Mouse (Mus musculus) heart, postnatal 0 days (tissue): ENCODE measurements around the gene Ifit2. TPM values are rescaled to one million over a fixed set of nuclear protein-coding genes. Genes with fewer than 3 reads are reported as not detected.

ENCODE experiments used
- ATAC-seq: fragments of 200-750 bp; cut with Nextera tagmentation; 2 replicates; pipeline ENCODE4 v1.8.0; 2017; ENCODE audit warnings: low read depth, moderate number of reproducible peaks, moderate library complexity; ENCODE audit not compliant: insufficient read depth
- DNase-seq: peaks from one replicate; pipeline ENCODE4 v3.0.0-alpha.2; 2016; ENCODE audit warnings: low spot score
- H3K27ac ChIP-seq: fragments of 300-500 bp; sonication (generic); 2 replicates; pipeline ENCODE4 v1.5.1; 2014; ENCODE audit warnings: low read depth, mild to moderate bottlenecking
- H3K27me3 ChIP-seq: fragments of 300-500 bp; sonication (generic); 2 replicates; pipeline ENCODE4 v1.6.1; 2014; ENCODE audit warnings: low read length, mixed read lengths; ENCODE audit not compliant: control insufficient read depth, insufficient read depth
- H3K36me3 ChIP-seq: fragments of 300-500 bp; sonication (generic); replicated peaks from 2 replicates; pipeline ENCODE4 v1.6.1; 2014; ENCODE audit warnings: low read length, mixed read lengths; ENCODE audit not compliant: control insufficient read depth, insufficient read depth
- H3K4me1 ChIP-seq: fragments of 300-500 bp; sonication (generic); 2 replicates; pipeline ENCODE4 v1.6.1; 2014; ENCODE audit warnings: antibody characterized with exemption; ENCODE audit not compliant: control insufficient read depth, insufficient read depth
- H3K4me2 ChIP-seq: fragments of 300-500 bp; sonication (generic); 2 replicates; pipeline ENCODE4 v1.6.1; 2014; ENCODE audit warnings: low read depth, mild to moderate bottlenecking, low read length, moderate library complexity
- H3K4me3 ChIP-seq: fragments of 300-500 bp; sonication (generic); 2 replicates; pipeline ENCODE4 v1.5.1; 2014; ENCODE audit warnings: low read depth, low read length
- H3K9ac ChIP-seq: fragments of 300-500 bp; sonication (generic); replicated peaks from 2 replicates; pipeline ENCODE4 v1.6.1; 2014; ENCODE audit warnings: low read depth, low read length, mixed read lengths
- H3K9me3 ChIP-seq: fragments of 300-500 bp; sonication (generic); replicated peaks from 2 replicates; pipeline ENCODE4 v1.6.1; 2016; ENCODE audit warnings: low read length; ENCODE audit not compliant: control insufficient read depth
- CTCF ChIP-seq: IDR thresholded peaks from 2 replicates; pipeline ENCODE4 v1.5.1; 2016; ENCODE audit warnings: antibody characterized with exemption, control low read depth, low read depth
- EP300 ChIP-seq: IDR thresholded peaks from 2 replicates; pipeline ENCODE4 v1.6.1; 2016; ENCODE audit warnings: antibody characterized with exemption, low read depth
- whole genome bisulfite sequencing: fragments of 180-500 bp; shearing (Covaris S2); extraction: QIAGEN DNeasy Blood & Tissue Kit; methylation state at CpG from one replicate; pipeline ENCODE4 v1.1.7; 2014; 5-methylcytosine and 5-hydroxymethylcytosine counted together
- polyA plus RNA-seq: library from polyadenylated mRNA; unstranded; fragments of >200 nt; fragmentation: Nextera tagmentation; extraction: Ambion mirVana; gene quantifications from 2 replicates; pipeline ENCODE4 v1.2.1, GENCODE M21; 2015
- total RNA-seq: library from RNA; depleted of rRNA; stranded (reverse); fragments of >200 nt; gene quantifications from 2 replicates; pipeline ENCODE4 v1.2.3, GENCODE M21; 2014; ENCODE audit warnings: low replicate concordance

Ifit2 gene
- total and polyA plus RNA-seq, 2 experiments from 2014 or later, result 4.6 to 9.1 TPM

GRCm38 (mm10) chr19:34524646-34525045, 25.8 kb upstream of the Ifit2 start:
- ATAC-seq (no peak), DNase-seq (no peak)
- H3K4me1 ChIP-seq, result peaks cover 6% of the 10 kb centered on the region; the same call in 1 of the 2 replicates
- no peak overlapping the region for H3K27ac ChIP-seq
- H3K4me3 ChIP-seq, result no peak overlapping the region
- H3K27me3 ChIP-seq, result no peaks in the 10 kb centered on the region
- H3K9me3 ChIP-seq, result no peaks in the 10 kb centered on the region
- H3K9ac ChIP-seq, result no peak overlapping the region
- 31% methylated on average over 9 of the region's 9 CpGs for WGBS
- peaks cover 10% of the 10 kb centered on the region; the same call in 1 of the 2 replicates for H3K36me3 ChIP-seq
- TF ChIP-seq EP300, result no peak
- no peak for TF ChIP-seq CTCF
- no peak overlapping the region for H3K4me2 ChIP-seq

- H3K9me3 ChIP-seq, result no peaks in the 10 kb centered on the region
- ATAC-seq, result 0 out of 2 replicates have a peak, but pooled peaks have one; percentile 2
- 11% methylated on average over 11 of the region's 11 CpGs for WGBS
- no peaks in the 10 kb centered on the region for H3K27me3 ChIP-seq
- DNase-seq, result peak; percentile 30
- peak overlapping the region; percentile 75 for H3K4me3 ChIP-seq
- H3K27ac ChIP-seq, result peak overlapping the region; percentile 78
- H3K9ac ChIP-seq, result peak overlapping the region; percentile 70
- peaks cover 7% of the 10 kb centered on the region; the same call in 1 of the 2 replicates for H3K36me3 ChIP-seq
- peaks cover 6% of the 10 kb centered on the region; the same call in 1 of the 2 replicates for H3K4me1 ChIP-seq
- no peak for TF ChIP-seq CTCF
- TF ChIP-seq EP300, result no peak
- peak overlapping the region; percentile 91 for H3K4me2 ChIP-seq
These were observed 24.1 kb upstream of the Ifit2 start for GRCm38 (mm10) chr19:34526321-34526923.

- H3K36me3 ChIP-seq, result peaks cover under 1% of the 10 kb centered on the region; the same call in 1 of the 2 replicates
- H3K27ac ChIP-seq, result peak within 1 kb of the TSS; percentile 78
- DNase-seq, result peak; percentile 96
- peak within 1 kb of the TSS; percentile 75 for H3K4me3 ChIP-seq
- ATAC-seq, result peak; percentile 100
- H3K4me2 ChIP-seq, result peak within 1 kb of the TSS; percentile 91
- WGBS, result under 1% methylated on average over 29 of the region's 29 CpGs
- TF ChIP-seq EP300 (no peak), CTCF (no peak)
- H3K9ac ChIP-seq, result peak within 1 kb of the TSS; percentile 70
- H3K27me3 ChIP-seq, result no peaks in the 10 kb centered on the region
- H3K4me1 ChIP-seq, result peaks cover 6% of the 10 kb centered on the region; the same call in 1 of the 2 replicates
- H3K9me3 ChIP-seq, result no peaks in the 10 kb centered on the region
These were observed 23.4 kb upstream of the Ifit2 start, which contains the start of gene Lipa for GRCm38 (mm10) chr19:34526941-34527682. TSS of gene Lipa (minus strand) at chr19:34527474.

GRCm38 (mm10) chr19:34532061-34532751, 18.3 kb upstream of the Ifit2 start:
- no peaks in the 10 kb centered on the region for H3K4me1 ChIP-seq
- H3K36me3 ChIP-seq, result no peaks in the 10 kb centered on the region
- ATAC-seq, result no peak
- TF ChIP-seq CTCF, result no peak
- TF ChIP-seq EP300, result no peak
- DNase-seq, result no peak
- no peak overlapping the region for H3K4me3 ChIP-seq
- no peak overlapping the region for H3K27ac ChIP-seq
- WGBS, result 87% methylated on average over 4 of the region's 4 CpGs
- H3K4me2 ChIP-seq, result no peak overlapping the region
- H3K27me3 ChIP-seq, result no peaks in the 10 kb centered on the region
- 0 out of 2 replicates have a peak, but pooled peaks cover 4% of the 10 kb centered on the region for H3K9me3 ChIP-seq
- H3K9ac ChIP-seq, result no peak overlapping the region

GRCm38 (mm10) chr19:34539422-34539821, 11.1 kb upstream of the Ifit2 start:
- Histone ChIP-seq H3K36me3 (no peaks in the 10 kb centered on the region), H3K27me3 (no peaks in the 10 kb centered on the region), H3K4me2 (no peak overlapping the region), H3K9ac (no peak overlapping the region), H3K9me3 (0 out of 2 replicates have a peak, but pooled peaks cover 4% of the 10 kb centered on the region), H3K4me3 (no peak overlapping the region), H3K27ac (no peak overlapping the region), H3K4me1 (no peaks in the 10 kb centered on the region)
- no peak for DNase-seq
- TF ChIP-seq CTCF (no peak), EP300 (no peak)
- 63% methylated on average over 1 of the region's 1 CpGs for WGBS
- no peak for ATAC-seq
